Mouse (Mus musculus): ENCODE measurements at regions not wholly inside any gene's neighbourhood (a gene's known extent, or its start where the extent isn't known, plus 50 kb on each side); places are given as distances from the start of the nearest gene placed in this dataset.

- H3K36me3 ChIP-seq, result no peaks in the 10 kb centered on the region
- H3K4me1 ChIP-seq, result no peaks in the 10 kb centered on the region
- no peak overlapping the region for H3K27ac ChIP-seq
- ATAC-seq, result no peak
- no peak overlapping the region for H3K4me3 ChIP-seq
- H3K27me3 ChIP-seq (replicated peaks), result no peaks in the 10 kb centered on the region
- H3K9me3 ChIP-seq (replicated peaks), result no peaks in the 10 kb centered on the region
- no peak overlapping the region for H3K4me2 ChIP-seq
- no peak overlapping the region for H3K9ac ChIP-seq
- 41% methylated on average over 2 of the region's 2 CpGs for WGBS (ENCODE audit: insufficient replicate concordance)
Observed at GRCm38 (mm10) chr13:102458711-102459110, 234.6 kb upstream of the Cd180 start.

- H3K4me1 ChIP-seq, result no peaks in the 10 kb centered on the region
- H3K27me3 ChIP-seq (replicated peaks), result no peaks in the 10 kb centered on the region
- no peaks in the 10 kb centered on the region for H3K9me3 ChIP-seq (replicated peaks)
- no peak overlapping the region for H3K4me3 ChIP-seq
- no peaks in the 10 kb centered on the region for H3K36me3 ChIP-seq
- no peak overlapping the region for H3K9ac ChIP-seq
- 59% methylated on average over 2 of the region's 2 CpGs for whole genome bisulfite sequencing (ENCODE audit: insufficient replicate concordance)
- H3K4me2 ChIP-seq, result no peak overlapping the region
- no peak overlapping the region for H3K27ac ChIP-seq
- no peak for ATAC-seq
Observed at GRCm38 (mm10) chr13:102463993-102464392, 229.4 kb upstream of the Cd180 start.

GRCm38 (mm10) chr13:102481906-102482305, 211.5 kb upstream of the Cd180 start:
- Histone ChIP-seq H3K4me3 (no peak overlapping the region), H3K4me2 (no peak overlapping the region), H3K27ac (no peak overlapping the region), H3K9me3 (replicated peaks) (no peaks in the 10 kb centered on the region), H3K9ac (no peak overlapping the region), H3K4me1 (no peaks in the 10 kb centered on the region), H3K36me3 (no peaks in the 10 kb centered on the region), H3K27me3 (replicated peaks) (no peaks in the 10 kb centered on the region)
- WGBS (ENCODE audit: insufficient replicate concordance), result 64% methylated on average over 3 of the region's 3 CpGs
- no peak for ATAC-seq

- no peak overlapping the region for H3K4me2 ChIP-seq
- H3K9ac ChIP-seq, result no peak overlapping the region
- ATAC-seq, result no peak
- no peaks in the 10 kb centered on the region for H3K27me3 ChIP-seq (replicated peaks)
- H3K27ac ChIP-seq, result no peak overlapping the region
- no peaks in the 10 kb centered on the region for H3K4me1 ChIP-seq
- WGBS (ENCODE audit: insufficient replicate concordance), result 71% methylated on average over 3 of the region's 3 CpGs
- no peak overlapping the region for H3K4me3 ChIP-seq
- H3K36me3 ChIP-seq, result no peaks in the 10 kb centered on the region
- H3K9me3 ChIP-seq (replicated peaks), result no peaks in the 10 kb centered on the region
Observed at GRCm38 (mm10) chr13:102482451-102482850, 210.9 kb upstream of the Cd180 start.

- Histone ChIP-seq H3K27ac (no peak overlapping the region), H3K9ac (no peak overlapping the region), H3K27me3 (replicated peaks) (no peaks in the 10 kb centered on the region), H3K9me3 (replicated peaks) (no peaks in the 10 kb centered on the region), H3K4me3 (no peak overlapping the region), H3K36me3 (no peaks in the 10 kb centered on the region), H3K4me2 (no peak overlapping the region), H3K4me1 (no peaks in the 10 kb centered on the region)
- ATAC-seq, result no peak
- 60% methylated on average over 4 of the region's 4 CpGs for WGBS (ENCODE audit: insufficient replicate concordance)
Observed at GRCm38 (mm10) chr13:102487416-102488097, 205.8 kb upstream of the Cd180 start.

GRCm38 (mm10) chr13:102491370-102491769, 202.0 kb upstream of the Cd180 start:
- H3K27me3 ChIP-seq (replicated peaks), result no peaks in the 10 kb centered on the region
- H3K36me3 ChIP-seq, result no peaks in the 10 kb centered on the region
- ATAC-seq, result no peak
- no peaks in the 10 kb centered on the region for H3K9me3 ChIP-seq (replicated peaks)
- H3K4me1 ChIP-seq, result no peaks in the 10 kb centered on the region
- H3K4me3 ChIP-seq, result no peak overlapping the region
- WGBS (ENCODE audit: insufficient replicate concordance), result 74% methylated on average over 4 of the region's 4 CpGs
- H3K9ac ChIP-seq, result no peak overlapping the region
- no peak overlapping the region for H3K27ac ChIP-seq
- H3K4me2 ChIP-seq, result no peak overlapping the region

GRCm38 (mm10) chr13:102504157-102504947, 189.0 kb upstream of the Cd180 start:
- no peak overlapping the region for H3K4me2 ChIP-seq
- H3K27me3 ChIP-seq (replicated peaks), result no peaks in the 10 kb centered on the region
- H3K4me1 ChIP-seq, result no peaks in the 10 kb centered on the region
- no peaks in the 10 kb centered on the region for H3K9me3 ChIP-seq (replicated peaks)
- WGBS (ENCODE audit: insufficient replicate concordance), result 58% methylated on average over 10 of the region's 10 CpGs
- H3K27ac ChIP-seq, result no peak overlapping the region
- no peak overlapping the region for H3K9ac ChIP-seq
- H3K4me3 ChIP-seq, result no peak overlapping the region
- no peak for ATAC-seq
- no peaks in the 10 kb centered on the region for H3K36me3 ChIP-seq

GRCm38 (mm10) chr13:102507226-102507625, 186.1 kb upstream of the Cd180 start:
- 48% methylated on average over 1 of the region's 1 CpGs for WGBS (ENCODE audit: insufficient replicate concordance)

GRCm38 (mm10) chr13:102507916-102508315, 185.4 kb upstream of the Cd180 start:
- no peaks in the 10 kb centered on the region for H3K9me3 ChIP-seq (replicated peaks)
- H3K4me1 ChIP-seq, result no peaks in the 10 kb centered on the region
- H3K27ac ChIP-seq, result no peak overlapping the region
- no peak overlapping the region for H3K4me2 ChIP-seq
- no peaks in the 10 kb centered on the region for H3K27me3 ChIP-seq (replicated peaks)
- H3K4me3 ChIP-seq, result no peak overlapping the region
- no peak overlapping the region for H3K9ac ChIP-seq
- H3K36me3 ChIP-seq, result no peaks in the 10 kb centered on the region
- no peak for ATAC-seq

More at GRCm38 (mm10) chr13:102507226-102507625, 186.1 kb upstream of the Cd180 start:
- Histone ChIP-seq H3K27me3 (replicated peaks) (no peaks in the 10 kb centered on the region), H3K9me3 (replicated peaks) (no peaks in the 10 kb centered on the region), H3K27ac (no peak overlapping the region), H3K4me1 (no peaks in the 10 kb centered on the region), H3K4me3 (no peak overlapping the region), H3K4me2 (no peak overlapping the region), H3K9ac (no peak overlapping the region), H3K36me3 (no peaks in the 10 kb centered on the region)
- no peak for ATAC-seq

GRCm38 (mm10) chr13:102510733-102511279, 182.6 kb upstream of the Cd180 start:
- WGBS (ENCODE audit: insufficient replicate concordance), result 67% methylated on average over 1 of the region's 1 CpGs
- no peak overlapping the region for H3K4me3 ChIP-seq
- H3K27me3 ChIP-seq (replicated peaks), result no peaks in the 10 kb centered on the region
- no peaks in the 10 kb centered on the region for H3K4me1 ChIP-seq
- no peak for ATAC-seq
- H3K4me2 ChIP-seq, result no peak overlapping the region
- no peak overlapping the region for H3K9ac ChIP-seq
- no peaks in the 10 kb centered on the region for H3K36me3 ChIP-seq
- no peak overlapping the region for H3K27ac ChIP-seq
- no peaks in the 10 kb centered on the region for H3K9me3 ChIP-seq (replicated peaks)

- Histone ChIP-seq H3K27me3 (replicated peaks) (no peaks in the 10 kb centered on the region), H3K9me3 (replicated peaks) (no peaks in the 10 kb centered on the region), H3K36me3 (no peaks in the 10 kb centered on the region), H3K4me1 (no peaks in the 10 kb centered on the region), H3K27ac (no peak overlapping the region), H3K9ac (no peak overlapping the region), H3K4me2 (no peak overlapping the region), H3K4me3 (no peak overlapping the region)
- WGBS (ENCODE audit: insufficient replicate concordance), result 63% methylated on average over 5 of the region's 5 CpGs
- ATAC-seq, result no peak
Observed at GRCm38 (mm10) chr13:102518169-102518882, 175.0 kb upstream of the Cd180 start.

- no peak for ATAC-seq
- WGBS (ENCODE audit: insufficient replicate concordance), result 39% methylated on average over 1 of the region's 1 CpGs
- Histone ChIP-seq H3K36me3 (no peaks in the 10 kb centered on the region), H3K9ac (no peak overlapping the region), H3K9me3 (replicated peaks) (no peaks in the 10 kb centered on the region), H3K27ac (no peak overlapping the region), H3K4me3 (no peak overlapping the region), H3K27me3 (replicated peaks) (no peaks in the 10 kb centered on the region), H3K4me1 (no peaks in the 10 kb centered on the region), H3K4me2 (no peak overlapping the region)
Observed at GRCm38 (mm10) chr13:102521427-102521826, 171.9 kb upstream of the Cd180 start.

All from liver, embryonic 12.5 days (tissue).